Mouse (Mus musculus) small intestine, adult 2 months (tissue): ENCODE data around the gene Ptcd1.

Experiments
- CTCF ChIP-seq: fragments of 200-500 bp; IDR thresholded peaks from 2 replicates; pipeline ENCODE4 v1.5.1; 2012; ENCODE audit warnings: low read depth, mild to moderate bottlenecking, control low read depth, inconsistent platforms, low read length, moderate library complexity, mixed read lengths; ENCODE audit not compliant: insufficient replicate concordance, insufficient read length; ENCODE audit errors: extremely low read depth
- POLR2A ChIP-seq: fragments of 200-500 bp; IDR thresholded peaks from 2 replicates; pipeline ENCODE4 v1.6.1; 2012; ENCODE audit warnings: low read depth, mild to moderate bottlenecking, control low read depth, inconsistent platforms, low read length, moderate library complexity

DNA sequence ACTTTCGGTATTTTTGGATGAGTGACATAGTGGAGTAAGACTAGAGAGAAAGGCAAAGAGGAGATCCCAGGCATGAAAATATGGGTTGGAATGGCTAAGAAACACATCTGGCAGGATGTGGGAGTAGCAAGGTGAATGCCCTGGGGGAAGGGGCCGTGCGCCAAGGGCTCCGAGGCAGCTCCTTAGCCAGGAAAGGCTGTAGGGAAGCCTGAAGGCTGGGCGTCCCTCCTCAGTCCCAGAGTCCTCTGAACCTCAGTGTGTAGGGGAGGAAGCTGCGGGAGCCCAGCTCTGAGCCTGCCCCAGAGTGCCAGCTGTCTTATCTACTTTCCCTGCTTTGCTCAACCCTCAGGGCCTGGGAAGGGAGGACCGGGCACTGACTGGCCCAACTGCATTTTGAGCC lies 46.0 kb downstream of the Ptcd1 start:
- TF ChIP-seq POLR2A (no peak), CTCF (no peak)
